Mouse (Mus musculus) C2C12 (cell line): ENCODE data around the gene Ceacam9.

Experiments
- CEBPB ChIP-seq: IDR thresholded peaks from one replicate; pipeline ENCODE4 v1.6.1; 2011; ENCODE audit warnings: low read depth, mild to moderate bottlenecking, control low read depth, moderate library complexity
- CTCF ChIP-seq: IDR thresholded peaks from one replicate; pipeline ENCODE4 v1.5.1; 2011; ENCODE audit not compliant: control insufficient read depth, insufficient read depth, insufficient read length
- FOSL1 ChIP-seq: IDR thresholded peaks from one replicate; pipeline ENCODE4 v1.8.0; 2011; ENCODE audit warnings: mild to moderate bottlenecking, low read length; ENCODE audit not compliant: poor library complexity, insufficient read depth, severe bottlenecking
- MYOG ChIP-seq: IDR thresholded peaks from one replicate; pipeline ENCODE4 v1.6.1; 2011; ENCODE audit not compliant: control insufficient read depth, insufficient read length; ENCODE audit errors: extremely low read depth
- USF1 ChIP-seq: IDR thresholded peaks from one replicate; pipeline ENCODE4 v1.6.1; 2011; ENCODE audit warnings: low read depth, mild to moderate bottlenecking, control low read depth, moderate library complexity

GRCm38 (mm10) chr7:16747656-16748055 is 25.9 kb downstream of the Ceacam9 start:
- TF ChIP-seq MYOG, result no peak
- TF ChIP-seq CTCF, result no peak
- no peak for TF ChIP-seq CEBPB
- TF ChIP-seq USF1, result no peak
- no peak for TF ChIP-seq FOSL1
